Mouse (Mus musculus) small intestine, adult 2 months (tissue): Measurements from ENCODE around the gene Uvrag.
"Not testable (repeated sequence)": the region's sequence is repeated elsewhere in the genome, so short reads cannot be mapped to it uniquely, and the experiment has no call there.

Source experiments
- CTCF ChIP-seq: fragments of 200-500 bp; IDR thresholded peaks from 2 replicates; pipeline ENCODE4 v1.5.1; 2012; ENCODE audit warnings: low read depth, mild to moderate bottlenecking, control low read depth, inconsistent platforms, low read length, moderate library complexity, mixed read lengths; ENCODE audit not compliant: insufficient replicate concordance, insufficient read length; ENCODE audit errors: extremely low read depth
- POLR2A ChIP-seq: fragments of 200-500 bp; IDR thresholded peaks from 2 replicates; pipeline ENCODE4 v1.6.1; 2012; ENCODE audit warnings: low read depth, mild to moderate bottlenecking, control low read depth, inconsistent platforms, low read length, moderate library complexity

- TF ChIP-seq CTCF, POLR2A: not testable (repeated sequence)
Measured at GRCm38 (mm10) chr7:98963581-98963980, 177.4 kb downstream of the Uvrag start.
